Mouse (Mus musculus) brain, embryonic 18.5 days (tissue): ENCODE results near the gene Gm8005.
"Not testable (repeated sequence)": the region's sequence is repeated elsewhere in the genome, so short reads cannot be mapped to it uniquely, and the experiment has no call there.

Experiments
- DNase-seq: peaks from one replicate; pipeline ENCODE4 v3.0.0-alpha.2; 2012; ENCODE audit warnings: low read depth, low spot score

Gene Gm8005

GRCm38 (mm10) chr14:42439573-42439972 is at the start of gene Gm8005:
Gene Gm8005, minus strand, starts transcription at chr14:42439673.
- DNase-seq: not testable (repeated sequence)

- not testable (repeated sequence) for DNase-seq
These were observed 24.1 kb upstream of the Gm8005 start, which contains the start of gene Gm8011 for GRCm38 (mm10) chr14:42463581-42463980. Gene Gm8011, plus strand, starts transcription at chr14:42463881.
